Mouse (Mus musculus): ENCODE results near the gene Zfp287. TPM values are rescaled to one million over a fixed set of nuclear protein-coding genes. Genes with fewer than 3 reads are reported as not detected.

Gene Zfp287
- 0.37 TPM for polyA plus RNA-seq (2014; fragmentation: Illumina TruSeq; extraction: RNeasy Lipid Tissue Mini Kit (QIAGEN cat#74804); ENCODE audit: low read depth, low replicate concordance)

DNA sequence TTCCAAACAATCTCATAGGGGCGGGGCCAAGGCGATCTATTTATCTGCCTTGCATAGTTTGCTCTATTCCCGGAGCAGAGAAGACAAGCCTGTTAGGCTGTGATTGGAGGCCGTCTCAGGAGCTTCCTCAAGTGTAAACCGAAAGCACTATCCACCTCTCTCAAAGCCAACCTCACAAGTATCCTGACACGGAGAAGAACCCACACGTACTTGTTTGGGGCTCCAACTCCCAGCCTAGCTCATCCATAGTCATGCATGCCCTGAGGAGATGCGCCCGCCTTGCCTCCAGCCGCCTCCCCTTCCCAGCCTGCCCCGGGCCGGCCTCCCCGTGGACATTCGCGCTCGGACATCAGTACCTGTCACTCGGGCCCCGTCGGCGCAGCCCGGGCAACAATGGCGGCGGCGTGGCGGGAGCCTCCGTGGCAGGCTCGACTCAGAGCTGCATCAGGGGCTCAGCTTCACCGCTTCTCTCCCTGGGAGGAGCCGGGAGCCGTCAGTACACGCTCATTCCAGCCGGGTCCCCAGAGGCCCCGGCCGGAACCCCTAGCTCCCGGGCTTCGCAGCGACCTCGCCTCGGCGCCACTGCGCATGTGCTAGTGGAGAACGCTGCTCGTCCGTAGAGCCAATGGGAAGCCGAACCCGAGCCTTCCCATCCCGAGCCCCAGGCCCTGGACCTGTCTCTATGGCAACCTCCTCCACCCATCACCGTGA is at the start of gene Zfp287:
Gene Zfp287, minus strand, starts transcription at position 595 of the 711 bp plus-strand sequence.

DNA sequence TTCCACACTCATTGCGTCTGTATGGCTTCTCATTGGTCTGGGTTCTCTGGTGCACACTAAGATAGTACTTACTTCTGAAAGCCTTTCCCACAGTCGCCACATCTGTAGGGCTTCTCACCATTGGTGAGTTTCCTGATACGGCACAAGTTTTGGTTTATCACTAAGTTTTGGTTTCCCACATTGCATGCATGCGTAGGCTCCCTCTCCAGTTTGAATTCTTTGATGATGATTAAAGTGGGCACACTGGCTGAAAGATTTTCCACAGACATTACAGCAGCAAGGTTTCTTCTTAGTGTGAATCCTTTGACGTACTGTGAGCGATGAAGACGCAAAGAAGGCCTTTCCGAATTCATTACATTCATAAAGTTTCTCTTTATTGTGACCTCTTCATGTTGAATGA is 21.1 kb upstream of the Zfp287 start, which contains the start of gene Gm10428:
Gene Gm10428, plus strand, starts transcription at position 321 of the 400 bp plus-strand sequence.

Other genes starting within 250 kb of the Zfp287 start
- gene Cenpv, start 192.6 kb downstream of the Zfp287 start, polyA plus RNA-seq (2014; fragmentation: Illumina TruSeq; extraction: RNeasy Lipid Tissue Mini Kit (QIAGEN cat#74804); ENCODE audit: low read depth, low replicate concordance), result 18.1 TPM
- 54.0 TPM for gene Ubb, start 180.7 kb downstream of the Zfp287 start, polyA plus RNA-seq (2014; fragmentation: Illumina TruSeq; extraction: RNeasy Lipid Tissue Mini Kit (QIAGEN cat#74804); ENCODE audit: low read depth, low replicate concordance)
- gene Trpv2, start 157.4 kb downstream of the Zfp287 start, polyA plus RNA-seq (2014; fragmentation: Illumina TruSeq; extraction: RNeasy Lipid Tissue Mini Kit (QIAGEN cat#74804); ENCODE audit: low read depth, low replicate concordance), result not detected
- gene Lrrc75a, start 83.4 kb downstream of the Zfp287 start, polyA plus RNA-seq (2014; fragmentation: Illumina TruSeq; extraction: RNeasy Lipid Tissue Mini Kit (QIAGEN cat#74804); ENCODE audit: low read depth, low replicate concordance), result 0.45 TPM
- gene Mmgt2, start 83.2 kb downstream of the Zfp287 start, polyA plus RNA-seq (2014; fragmentation: Illumina TruSeq; extraction: RNeasy Lipid Tissue Mini Kit (QIAGEN cat#74804); ENCODE audit: low read depth, low replicate concordance), result 2.1 TPM
- not detected for gene Gm10428, start 21.2 kb upstream of the Zfp287 start, polyA plus RNA-seq (2014; fragmentation: Illumina TruSeq; extraction: RNeasy Lipid Tissue Mini Kit (QIAGEN cat#74804); ENCODE audit: low read depth, low replicate concordance)
- gene Zfp286, start 57.6 kb upstream of the Zfp287 start, polyA plus RNA-seq (2014; fragmentation: Illumina TruSeq; extraction: RNeasy Lipid Tissue Mini Kit (QIAGEN cat#74804); ENCODE audit: low read depth, low replicate concordance), result not detected
- 0.11 TPM for gene Trim16, start 88.3 kb upstream of the Zfp287 start, polyA plus RNA-seq (2014; fragmentation: Illumina TruSeq; extraction: RNeasy Lipid Tissue Mini Kit (QIAGEN cat#74804); ENCODE audit: low read depth, low replicate concordance)
- gene Fbxw10, start 115.2 kb upstream of the Zfp287 start, polyA plus RNA-seq (2014; fragmentation: Illumina TruSeq; extraction: RNeasy Lipid Tissue Mini Kit (QIAGEN cat#74804); ENCODE audit: low read depth, low replicate concordance), result not detected
- 46.5 TPM for gene Tvp23b, start 147.6 kb upstream of the Zfp287 start, polyA plus RNA-seq (2014; fragmentation: Illumina TruSeq; extraction: RNeasy Lipid Tissue Mini Kit (QIAGEN cat#74804); ENCODE audit: low read depth, low replicate concordance)
- not detected for gene Cdrt4, start 219.3 kb upstream of the Zfp287 start, polyA plus RNA-seq (2014; fragmentation: Illumina TruSeq; extraction: RNeasy Lipid Tissue Mini Kit (QIAGEN cat#74804); ENCODE audit: low read depth, low replicate concordance)

Data from liver, adult 10 weeks (tissue).